Mouse (Mus musculus): ENCODE measurements at regions not wholly inside any gene's neighbourhood (a gene's known extent, or its start where the extent isn't known, plus 50 kb on each side); places are given as distances from the start of the nearest gene placed in this dataset.

GRCm38 (mm10) chr14:120102010-120102748 is 59.9 kb upstream of the Oxgr1 start:
- ATAC-seq = no peak

DNA sequence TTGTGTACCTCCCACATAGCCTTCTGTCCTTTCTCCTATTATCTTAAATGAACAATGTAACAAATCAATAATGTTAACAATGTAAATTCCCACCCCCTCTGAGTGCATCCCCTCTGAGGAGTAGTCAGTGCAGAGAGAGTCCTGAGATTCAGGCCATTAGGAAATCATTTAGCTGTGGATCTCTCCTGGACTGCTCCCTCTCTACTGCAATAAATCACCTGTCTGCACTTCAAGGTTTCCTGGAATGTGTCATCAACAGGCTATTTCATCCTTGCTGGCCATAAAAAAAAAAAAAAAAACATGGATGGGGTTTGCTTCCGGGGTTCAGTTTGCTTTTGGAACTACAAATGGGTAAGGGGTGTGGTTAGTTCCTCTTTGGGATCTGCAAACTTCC is 60.5 kb upstream of the Oxgr1 start:
- ATAC-seq = no peak

DNA sequence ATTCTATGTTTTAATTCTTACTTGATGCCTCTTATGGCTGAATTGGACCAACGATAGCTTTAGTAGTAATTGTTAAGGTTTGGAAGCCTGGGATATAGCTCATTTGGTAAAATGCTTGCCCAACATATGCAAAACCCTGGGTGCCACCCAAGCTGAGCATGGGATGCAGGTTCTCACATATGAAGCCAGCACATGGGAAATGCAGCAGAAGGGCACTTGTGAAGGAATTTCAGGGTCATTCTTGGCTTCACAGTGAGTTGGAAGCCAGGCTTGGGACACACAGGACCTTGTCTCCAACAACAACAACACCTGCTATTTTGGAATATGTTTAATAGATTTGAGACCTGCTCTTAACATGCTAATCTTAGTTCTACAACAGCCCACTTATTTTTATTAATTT is 67.6 kb upstream of the Oxgr1 start:
- no peak for ATAC-seq

GRCm38 (mm10) chr14:120113316-120113715 is 71.1 kb upstream of the Oxgr1 start:
- no peak for ATAC-seq

DNA sequence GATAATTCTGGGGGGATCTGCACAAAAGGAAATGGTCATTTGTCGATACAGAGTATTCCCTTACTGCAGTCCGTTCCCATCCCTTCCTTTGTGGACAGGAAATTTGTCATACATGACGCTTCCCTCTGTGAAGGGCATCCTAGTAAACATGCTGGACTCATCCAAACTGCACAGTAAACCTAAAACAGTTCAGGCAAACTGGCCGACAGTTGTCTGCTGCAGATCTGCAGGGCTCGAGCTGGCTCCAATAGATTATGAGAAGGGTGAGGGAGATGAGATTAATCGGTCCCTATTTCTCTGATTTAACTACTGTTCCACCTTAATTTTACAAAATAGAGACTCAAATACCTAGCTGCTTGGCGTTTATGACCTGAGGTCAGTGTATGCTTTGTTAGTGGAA is 76.3 kb upstream of the Oxgr1 start:
- ATAC-seq = no peak

GRCm38 (mm10) chr14:120119094-120119501 is 76.9 kb upstream of the Oxgr1 start:
- ATAC-seq = no peak

DNA sequence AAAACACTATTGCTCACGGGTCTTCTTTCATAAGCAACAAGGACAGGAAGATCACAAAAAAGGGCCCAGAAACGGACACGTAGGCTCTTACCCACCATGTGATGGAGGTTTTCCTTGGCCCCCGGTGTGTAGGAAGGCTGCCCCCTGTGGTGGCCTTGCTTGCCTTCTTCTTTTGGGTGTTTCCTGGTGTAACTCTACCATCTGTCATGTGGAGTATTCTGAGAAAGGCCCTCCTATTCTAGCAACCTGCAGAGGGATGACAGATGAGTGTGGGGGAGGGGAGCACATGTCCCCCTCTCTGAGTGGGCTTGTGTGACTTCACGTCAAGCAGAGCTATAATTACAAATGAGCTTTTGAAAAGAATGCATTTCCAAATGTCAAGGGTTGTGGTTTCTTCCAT is 77.3 kb upstream of the Oxgr1 start:
- ATAC-seq = no peak

DNA sequence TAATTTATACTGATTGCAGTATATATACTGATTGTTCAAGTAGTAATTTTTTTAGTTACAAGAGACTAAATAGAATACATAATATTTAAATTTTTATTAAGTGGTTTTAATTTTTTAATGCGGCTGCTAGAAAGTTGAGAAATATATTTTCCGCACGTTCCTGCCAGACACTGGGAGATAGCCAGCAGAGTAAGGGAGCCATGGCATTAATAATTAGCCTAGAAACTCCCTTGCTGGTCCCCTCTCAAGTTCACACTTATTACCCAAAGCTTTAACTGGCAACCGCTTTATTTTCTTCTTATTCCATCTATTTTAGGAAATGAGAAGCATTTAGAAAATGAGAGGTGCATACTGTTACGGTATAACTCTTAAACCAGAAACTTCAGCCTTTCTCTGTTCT is 78.0 kb upstream of the Oxgr1 start:
- no peak for ATAC-seq

- no peak for ATAC-seq
Observed at GRCm38 (mm10) chr14:120125315-120125714, 83.1 kb upstream of the Oxgr1 start.

- ATAC-seq = no peak
Observed at GRCm38 (mm10) chr14:120127481-120127880, 85.2 kb upstream of the Oxgr1 start.

DNA sequence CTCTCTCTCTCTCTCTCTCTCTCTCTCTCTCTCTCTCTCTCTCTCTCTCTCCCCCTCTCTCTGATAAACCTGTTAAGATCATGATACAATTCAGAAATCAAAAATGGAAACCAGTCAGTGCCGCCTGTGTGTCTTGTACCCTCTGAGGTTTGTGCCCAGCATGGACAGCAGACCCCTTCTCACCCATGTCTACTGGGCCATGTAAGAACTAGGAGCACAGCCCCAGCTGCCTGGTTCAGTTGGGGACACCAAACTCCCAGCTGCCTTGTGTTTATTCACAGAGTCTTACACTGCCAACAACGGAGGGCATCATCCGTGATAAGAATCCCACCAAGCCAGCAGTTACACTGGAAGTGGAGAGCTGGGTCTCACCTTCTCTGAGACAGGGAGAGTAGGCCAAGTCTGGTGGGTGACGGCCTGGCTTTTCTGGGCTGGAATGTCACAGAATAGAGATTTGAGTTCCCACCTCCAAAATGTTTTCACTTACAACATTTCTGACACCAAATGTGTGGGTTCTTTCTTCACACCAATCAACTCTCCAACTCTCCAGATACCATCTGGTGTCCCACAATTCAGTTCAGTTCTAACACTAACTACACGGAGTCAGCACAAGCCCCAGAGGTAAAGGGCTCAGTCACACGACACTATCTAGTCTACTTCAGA is 92.2 kb upstream of the Oxgr1 start:
- ATAC-seq = no peak

DNA sequence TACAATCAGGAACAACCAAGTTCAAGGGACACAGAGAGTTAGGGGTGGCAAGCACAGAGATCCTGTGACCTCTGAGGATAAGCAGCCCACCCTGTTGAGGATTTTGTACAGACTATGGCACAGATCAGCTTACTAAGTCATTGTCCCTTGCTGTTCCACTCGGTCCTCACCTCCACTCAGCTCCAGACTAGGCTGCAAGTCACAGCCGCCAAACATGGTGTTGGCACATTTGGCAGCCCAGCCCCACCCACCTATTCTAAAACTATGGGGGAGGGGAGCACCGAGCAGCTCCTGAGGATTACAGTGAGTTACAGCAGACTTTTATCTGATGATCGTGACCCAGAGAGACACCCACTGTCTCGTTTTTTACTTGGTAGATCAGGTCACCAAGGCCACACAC is 93.0 kb upstream of the Oxgr1 start:
- ATAC-seq = no peak

DNA sequence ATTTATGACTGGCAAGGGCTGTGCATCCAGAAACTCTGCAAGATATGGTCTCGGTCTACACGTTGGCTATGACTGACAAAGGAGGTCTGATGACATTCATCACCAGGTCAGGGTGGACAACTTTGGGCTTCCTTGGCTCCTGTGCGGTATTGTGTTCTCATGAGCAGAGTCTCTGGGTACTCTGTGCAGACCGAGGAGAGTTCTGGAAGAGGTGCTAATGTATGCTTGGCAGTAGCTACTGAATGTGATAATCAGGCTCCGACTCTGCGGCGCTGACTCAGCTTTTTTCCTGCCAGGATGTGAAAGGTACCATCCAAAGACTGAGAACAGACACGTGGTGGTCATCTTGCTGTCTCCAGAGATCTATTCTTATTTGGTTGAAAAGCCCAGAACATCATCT is 94.5 kb upstream of the Oxgr1 start:
- no peak for ATAC-seq

GRCm38 (mm10) chr14:120137680-120138136 is 95.5 kb upstream of the Oxgr1 start:
- ATAC-seq = peak; percentile 76

- no peak for ATAC-seq
Observed at GRCm38 (mm10) chr14:120138546-120138945, 96.3 kb upstream of the Oxgr1 start.

- ATAC-seq = no peak
Observed at GRCm38 (mm10) chr14:120139256-120139655, 97.0 kb upstream of the Oxgr1 start.

- ATAC-seq = no peak
Observed at GRCm38 (mm10) chr14:120139671-120140071, 97.4 kb upstream of the Oxgr1 start.

- no peak for ATAC-seq
Observed at GRCm38 (mm10) chr14:120140211-120140610, 98.0 kb upstream of the Oxgr1 start.

- ATAC-seq = no peak
Observed at GRCm38 (mm10) chr14:120140791-120141747, 98.8 kb upstream of the Oxgr1 start.

DNA sequence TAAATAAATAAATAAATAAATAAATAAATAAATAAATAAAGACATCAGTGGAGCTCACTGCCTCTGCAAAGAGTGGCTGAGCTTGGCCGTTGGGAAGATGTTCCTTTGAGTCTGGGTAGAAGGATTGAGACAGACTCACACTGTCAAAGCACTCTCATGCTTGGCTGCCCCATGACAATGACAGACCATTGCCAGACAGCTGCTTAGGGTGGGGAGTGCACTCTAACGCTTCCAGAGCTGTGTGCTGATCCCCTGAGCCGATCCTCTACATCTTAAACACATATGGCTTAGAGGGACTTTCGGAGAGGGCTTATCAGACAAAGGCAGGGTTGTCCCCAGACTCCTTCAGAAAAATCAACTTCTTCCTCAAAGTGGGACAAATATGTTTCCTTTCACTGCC is 100.0 kb upstream of the Oxgr1 start:
- ATAC-seq = no peak

DNA sequence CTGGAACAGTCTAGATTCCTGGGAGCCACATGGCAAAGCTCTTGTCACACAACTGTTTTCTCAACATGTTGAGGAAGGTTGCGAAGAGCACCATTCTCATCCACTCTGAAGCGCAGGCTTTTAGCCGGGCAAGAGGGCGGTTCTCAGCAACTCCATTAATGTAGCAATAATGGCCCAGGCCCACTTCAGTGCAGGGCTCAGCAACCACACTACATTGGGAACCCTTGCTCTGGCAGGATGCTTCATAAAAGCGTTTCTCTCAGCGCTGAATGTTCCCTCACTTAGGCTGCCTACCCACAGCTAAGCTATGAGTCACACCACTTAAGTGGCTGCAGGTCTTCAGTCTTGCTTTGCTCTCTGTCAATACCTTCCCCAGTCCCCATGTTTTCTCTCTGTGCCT is 102.2 kb upstream of the Oxgr1 start:
- no peak for ATAC-seq

- ATAC-seq = no peak
Observed at GRCm38 (mm10) chr14:120146312-120146711, 104.1 kb upstream of the Oxgr1 start.

Data from activated CD4-positive, CD25-positive, alpha-beta regulatory T cell, adult 4 months (primary cell).